In the genomic region with DNA sequence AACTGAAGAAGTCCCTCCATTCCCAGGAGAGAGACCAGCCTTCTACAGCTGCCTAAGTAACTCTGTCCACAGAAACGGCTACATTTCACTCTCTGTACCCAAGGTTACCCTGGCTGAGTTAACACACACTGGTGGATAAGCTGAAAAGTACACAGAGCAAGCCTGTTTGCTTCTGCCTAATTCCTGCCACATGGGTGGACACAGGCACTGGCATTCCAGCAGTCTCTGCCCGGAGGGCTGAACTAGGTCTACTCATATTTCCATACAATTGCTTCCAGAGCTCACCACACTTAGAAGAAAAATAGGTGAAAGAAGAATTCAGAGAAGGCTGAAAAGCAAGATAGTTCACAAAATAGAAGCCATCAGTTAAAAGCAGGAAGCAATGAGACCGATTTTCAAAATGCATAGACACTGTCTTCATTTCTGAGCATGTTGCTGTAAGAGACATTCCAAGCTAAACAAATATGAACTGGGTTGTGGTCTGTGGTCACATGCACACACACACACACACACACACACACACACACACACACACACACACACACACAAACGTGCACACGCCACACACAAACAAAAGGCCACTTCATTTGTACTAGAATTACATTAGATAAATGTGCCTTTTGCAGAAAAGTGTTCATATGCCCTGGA, we compare ENCODE assay signal across 10 mouse cellular contexts. TPM values are rescaled to one million over a fixed set of nuclear protein-coding genes. Genes with fewer than 3 reads are reported as not detected.
A peak's percentile ranks its signal among the peaks of the same experiment; 100 is the strongest.
DNase-seq lines count a peak whose midpoint lies in the region; ATAC-seq and TF ChIP-seq lines count a peak whose summit lies in the region.
"Had no signal": no experiment of that assay in that cellular context is flagged by ENCODE, and none has a peak within 500 bp of the region (broad histone marks: within the 10 kb centered on the region; RNA-seq: fewer than 3 reads in every experiment).

No protein-coding gene starts in this region.

- no peak for DNase-seq in kidney, adult 8-10 months
- peak; percentile 45 for DNase-seq in adipocyte (ENCODE audit: low spot score)
- peak; percentile 36 for DNase-seq in hindbrain, embryonic 11.5 days (ENCODE audit: low spot score)
- DNase-seq in layer of hippocampus, adult 2 months (ENCODE audit: low spot score in 2 of 2) = no peak
- DNase-seq in cerebellum, postnatal 4 days (ENCODE audit: low spot score in 2 of 2) = no peak
- no peak for DNase-seq in adrenal gland, postnatal 10 days
- DNase-seq: kidney, adult 9 months; thymus, adult 18-20 months had no signal

- H3K36me3 ChIP-seq in kidney, embryonic 16.5 days (ENCODE audit: insufficient read depth, low read length) = no peaks in the 10 kb centered on the region
- no peaks in the 10 kb centered on the region for H3K36me3 ChIP-seq in hindbrain, embryonic 11.5 days (ENCODE audit: control insufficient read depth, insufficient read depth, low read length)
- peaks cover 8% of the 10 kb centered on the region; the same call in 1 of the 2 replicates for H3K36me3 ChIP-seq in liver, embryonic 16.5 days (ENCODE audit: control insufficient read depth, insufficient read depth)

- H3K27me3 ChIP-seq in kidney, embryonic 16.5 days (ENCODE audit: insufficient read depth, low read length) = no peaks in the 10 kb centered on the region
- no peaks in the 10 kb centered on the region for H3K27me3 ChIP-seq in hindbrain, embryonic 11.5 days (ENCODE audit: control insufficient read depth, insufficient read depth, low read length)
- no peaks in the 10 kb centered on the region for H3K27me3 ChIP-seq in liver, embryonic 16.5 days (ENCODE audit: control insufficient read depth, insufficient read depth, low read depth, low read length)

- WGBS in kidney, embryonic 16.5 days = 51% methylated on average over 5 of the region's 5 CpGs
- 53% methylated on average over 5 of the region's 5 CpGs for WGBS in hindbrain, embryonic 11.5 days
- 53% methylated on average over 5 of the region's 5 CpGs for WGBS in liver, embryonic 16.5 days (ENCODE audit: insufficient replicate concordance)

- peak; percentile 57 for ATAC-seq in kidney, embryonic 16.5 days (ENCODE audit: low FRiP score, low TSS enrichment)
- 0 out of 2 replicates have a peak, but pooled peaks have one; percentile 35 for ATAC-seq in hindbrain, embryonic 11.5 days (ENCODE audit: low FRiP score)
- ATAC-seq in liver, embryonic 16.5 days (ENCODE audit: low read depth) = 0 out of 2 replicates have a peak, but pooled peaks have one; percentile 12

- no peak overlapping the region for H3K4me3 ChIP-seq in kidney, embryonic 16.5 days (ENCODE audit: low read length)
- no peak overlapping the region for H3K4me3 ChIP-seq in hindbrain, embryonic 11.5 days (ENCODE audit: low read depth, low read length)
- no peak overlapping the region for H3K4me3 ChIP-seq in liver, embryonic 16.5 days (ENCODE audit: low read depth, low read length)
- no peak overlapping the region for H3K4me3 ChIP-seq in layer of hippocampus, adult 2 months

- H3K9me3 ChIP-seq in kidney, embryonic 16.5 days (ENCODE audit: low read length) = no peaks in the 10 kb centered on the region
- no peaks in the 10 kb centered on the region for H3K9me3 ChIP-seq in hindbrain, embryonic 11.5 days (ENCODE audit: control insufficient read depth, low read length)
- H3K9me3 ChIP-seq in liver, embryonic 16.5 days (replicated peaks; ENCODE audit: control insufficient read depth, low read length) = no peaks in the 10 kb centered on the region

- H3K4me1 ChIP-seq in kidney, embryonic 16.5 days (ENCODE audit: insufficient read depth, low read length) = 0 out of 2 replicates have a peak, but pooled peaks cover 6% of the 10 kb centered on the region
- H3K4me1 ChIP-seq in hindbrain, embryonic 11.5 days (replicated peaks; ENCODE audit: control insufficient read depth, insufficient read depth, low read length) = no peaks in the 10 kb centered on the region
- peaks cover 26% of the 10 kb centered on the region for H3K4me1 ChIP-seq in liver, embryonic 16.5 days (ENCODE audit: control insufficient read depth, low read depth, low read length)

- H3K4me2 ChIP-seq in kidney, embryonic 16.5 days (replicated peaks; ENCODE audit: low read depth, low read length) = no peak overlapping the region
- no peak overlapping the region for H3K4me2 ChIP-seq in hindbrain, embryonic 11.5 days (replicated peaks; ENCODE audit: low read depth, low read length)
- H3K4me2 ChIP-seq in liver, embryonic 16.5 days (ENCODE audit: low read depth, low read length) = no peak overlapping the region

- TF ChIP-seq CTCF in layer of hippocampus, adult 2 months (conservative IDR thresholded peaks at IDR 0.05) = no peak

- no peak overlapping the region for H3K9ac ChIP-seq in kidney, embryonic 16.5 days (replicated peaks; ENCODE audit: low read length)
- no peak overlapping the region for H3K9ac ChIP-seq in hindbrain, embryonic 11.5 days (ENCODE audit: low read depth, low read length)
- H3K9ac ChIP-seq in liver, embryonic 16.5 days (ENCODE audit: low read depth, low read length) = no peak overlapping the region; the same call in 1 of the 2 replicates

- H3K27ac ChIP-seq in kidney, embryonic 16.5 days (ENCODE audit: low read length) = no peak overlapping the region
- no peak overlapping the region for H3K27ac ChIP-seq in hindbrain, embryonic 11.5 days (ENCODE audit: low read depth, low read length)
- peak overlapping the region; percentile 70 for H3K27ac ChIP-seq in liver, embryonic 16.5 days (ENCODE audit: low read length)
- no peak overlapping the region for H3K27ac ChIP-seq in layer of hippocampus, adult 2 months

RNA-seq across cellular contexts. Expression of gene Prkar2b, which starts 16.5 kb away (rescaled TPM):
- 17.4 and 18.7 TPM in 2 replicates for polyA plus RNA-seq in kidney, embryonic 16.5 days (2015; fragmentation: Nextera tagmentation; extraction: Ambion mirVana)
- polyA plus RNA-seq in hindbrain, embryonic 11.5 days (2014; fragmentation: Nextera tagmentation; extraction: Ambion mirVana) = 75.5 and 80.6 TPM in 2 replicates
- 51.1 and 53.8 TPM in 2 replicates for polyA plus RNA-seq in liver, embryonic 16.5 days (2015; fragmentation: Nextera tagmentation; extraction: Ambion mirVana)
- 10 to 100 TPM; 29.0 to 33.2 TPM for total RNA-seq in layer of hippocampus, adult 2 months (2021)
- total RNA-seq in adrenal gland, postnatal 10 days (2021) = 100 to 1,000 TPM; 574 to 579 TPM

Comparison
In these comparisons a context has a peak if more than half of its experiments do, and no peak if none do; other contexts are left out.
1. DNase-seq: peak in adipocyte (single experiment) and hindbrain, embryonic 11.5 days (single experiment); none in kidney, adult 8-10 months (0 of 2), layer of hippocampus, adult 2 months (0 of 2), cerebellum, postnatal 4 days (0 of 2) and adrenal gland, postnatal 10 days (single experiment).
2. Peak in every context shown above with its lines, with median percentiles within 50 percentile points of each other: ATAC-seq.